Mouse (Mus musculus) kidney, adult 2 months (tissue): ENCODE measurements around the gene Dad1. TPM values are rescaled to one million over a fixed set of nuclear protein-coding genes. Genes with fewer than 3 reads are reported as not detected.

Experiments used
- DNase-seq: peaks from one replicate; pipeline ENCODE4 v3.0.0; 2021
- H3K27ac ChIP-seq: fragments of 200-500 bp; 2 replicates; pipeline ENCODE4 v1.5.1; 2012; ENCODE audit warnings: low read depth, low read length, control low read depth, inconsistent platforms; ENCODE audit not compliant: insufficient read depth
- H3K27me3 ChIP-seq: fragments of 200-500 bp; replicated peaks from 2 replicates; pipeline ENCODE4 v1.6.1; 2012; ENCODE audit warnings: mild to moderate bottlenecking, moderate library complexity, low read length, inconsistent platforms; ENCODE audit not compliant: control insufficient read depth, insufficient read depth
- H3K36me3 ChIP-seq: fragments of 200-500 bp; 2 replicates; pipeline ENCODE4 v1.6.1; 2012; ENCODE audit warnings: mild to moderate bottlenecking, moderate library complexity, low read length, inconsistent platforms; ENCODE audit not compliant: control insufficient read depth, insufficient read depth
- H3K4me1 ChIP-seq: fragments of 200-500 bp; 2 replicates; pipeline ENCODE4 v1.6.1; 2011; ENCODE audit warnings: low read length; ENCODE audit not compliant: control insufficient read depth, insufficient read depth
- H3K4me3 ChIP-seq: fragments of 200-500 bp; 2 replicates; pipeline ENCODE4 v1.5.1; 2011; ENCODE audit warnings: mild to moderate bottlenecking, low read depth, low read length, control low read depth; ENCODE audit not compliant: insufficient read depth
- CTCF ChIP-seq: fragments of 200-500 bp; conservative IDR thresholded peaks from 2 replicates; pipeline ENCODE4 v1.5.1; 2011; ENCODE audit warnings: low read depth, mild to moderate bottlenecking, control low read depth, low read length, moderate library complexity, mixed read lengths; ENCODE audit not compliant: insufficient read depth, insufficient read length
- POLR2A ChIP-seq: fragments of 200-500 bp; IDR thresholded peaks from one replicate; pipeline ENCODE4 v1.6.1; 2011; ENCODE audit warnings: low read depth, low read length, control low read depth
- WGBS: fragments of 180-500 bp; shearing (Covaris S2); methylation state at CpG from one replicate; pipeline ENCODE4 v1.1.7; 2018; 5-methylcytosine and 5-hydroxymethylcytosine counted together
- polyA plus RNA-seq: library from polyadenylated mRNA; depleted of rRNA; stranded (reverse); fragments of >200 nt; gene quantifications from 2 replicates; pipeline ENCODE4 v1.2.3, GENCODE M21; 2012; rRNA removed

Dad1 gene
- polyA plus RNA-seq, 1 experiment = 775 TPM

GRCm38 (mm10) chr14:54191026-54191390 is 62.9 kb downstream of the Dad1 start:
- Histone ChIP-seq H3K36me3 (no peaks in the 10 kb centered on the region), H3K27me3 (no peaks in the 10 kb centered on the region), H3K4me3 (no peak overlapping the region), H3K4me1 (0 out of 2 replicates have a peak, but pooled peaks cover 3% of the 10 kb centered on the region), H3K27ac (no peak overlapping the region)
- TF ChIP-seq CTCF (no peak), POLR2A (no peak)
- DNase-seq = no peak
- WGBS = 64% methylated on average over 4 of the region's 4 CpGs

- Histone ChIP-seq H3K27ac (no peak overlapping the region), H3K36me3 (no peaks in the 10 kb centered on the region), H3K27me3 (no peaks in the 10 kb centered on the region), H3K4me1 (0 out of 2 replicates have a peak, but pooled peaks cover 3% of the 10 kb centered on the region), H3K4me3 (no peak overlapping the region)
- no peak for DNase-seq
- 50% methylated on average over 7 of the region's 7 CpGs for WGBS
- TF ChIP-seq CTCF (no peak), POLR2A (no peak)
Measured at GRCm38 (mm10) chr14:54190305-54191025, 63.4 kb downstream of the Dad1 start.

GRCm38 (mm10) chr14:54189255-54189654 is 64.6 kb downstream of the Dad1 start:
- DNase-seq = no peak
- Histone ChIP-seq H3K27me3 (no peaks in the 10 kb centered on the region), H3K4me1 (0 out of 2 replicates have a peak, but pooled peaks cover 3% of the 10 kb centered on the region), H3K4me3 (no peak overlapping the region), H3K36me3 (no peaks in the 10 kb centered on the region), H3K27ac (no peak overlapping the region)
- TF ChIP-seq CTCF = no peak
- 80% methylated on average over 3 of the region's 3 CpGs for WGBS

GRCm38 (mm10) chr14:54187211-54187610 is 66.7 kb downstream of the Dad1 start:
- 0 out of 2 replicates have a peak, but pooled peaks cover 3% of the 10 kb centered on the region for H3K4me1 ChIP-seq
- WGBS = 89% methylated on average over 6 of the region's 6 CpGs

More at GRCm38 (mm10) chr14:54187211-54187610, 66.7 kb downstream of the Dad1 start:
- no peaks in the 10 kb centered on the region for H3K27me3 ChIP-seq
- TF ChIP-seq CTCF (no peak), POLR2A (no peak)
- H3K36me3 ChIP-seq = no peaks in the 10 kb centered on the region
- H3K27ac ChIP-seq = no peak overlapping the region
- H3K4me3 ChIP-seq = no peak overlapping the region
- DNase-seq = no peak

Other genes with a start within 250 kb of the Dad1 start
- 74.5 and 75.8 TPM in 2 replicates for gene Abhd4, start 84 bp upstream of the Dad1 start, polyA plus RNA-seq
- not detected in 2 replicates for gene Olfr49, start 30.8 kb upstream of the Dad1 start, polyA plus RNA-seq
- gene Oxa1l, start 106.7 kb upstream of the Dad1 start, polyA plus RNA-seq = 153 and 182 TPM in 2 replicates
- 454 and 464 TPM in 2 replicates for gene Slc7a7, start 163.7 kb upstream of the Dad1 start, polyA plus RNA-seq
- gene Mrpl52, start 172.8 kb upstream of the Dad1 start, polyA plus RNA-seq = 366 and 425 TPM in 2 replicates
- 37.2 and 42.1 TPM in 2 replicates for gene Mmp14, start 177.5 kb upstream of the Dad1 start, polyA plus RNA-seq
- gene Lrp10, start 210.0 kb upstream of the Dad1 start, polyA plus RNA-seq = 168 and 211 TPM in 2 replicates
- 0.23 and 0.30 TPM in 2 replicates for gene Rem2, start 222.0 kb upstream of the Dad1 start, polyA plus RNA-seq